Mouse (Mus musculus) adrenal gland, postnatal 25 days (tissue): Measurements from ENCODE around the gene Gm16253. TPM values are rescaled to one million over a fixed set of nuclear protein-coding genes. Genes with fewer than 3 reads are reported as not detected.

Source experiments
- DNase-seq: peaks from one replicate; pipeline ENCODE4 v3.0.0; 2021; ENCODE audit warnings: mixed read lengths
- total RNA-seq: library from RNA; stranded (reverse); gene quantifications from 2 replicates; pipeline ENCODE4 v1.2.3, GENCODE M21; 2021

The Gm16253 gene
- total RNA-seq, 1 experiment from 2014 or later = not detected

DNA sequence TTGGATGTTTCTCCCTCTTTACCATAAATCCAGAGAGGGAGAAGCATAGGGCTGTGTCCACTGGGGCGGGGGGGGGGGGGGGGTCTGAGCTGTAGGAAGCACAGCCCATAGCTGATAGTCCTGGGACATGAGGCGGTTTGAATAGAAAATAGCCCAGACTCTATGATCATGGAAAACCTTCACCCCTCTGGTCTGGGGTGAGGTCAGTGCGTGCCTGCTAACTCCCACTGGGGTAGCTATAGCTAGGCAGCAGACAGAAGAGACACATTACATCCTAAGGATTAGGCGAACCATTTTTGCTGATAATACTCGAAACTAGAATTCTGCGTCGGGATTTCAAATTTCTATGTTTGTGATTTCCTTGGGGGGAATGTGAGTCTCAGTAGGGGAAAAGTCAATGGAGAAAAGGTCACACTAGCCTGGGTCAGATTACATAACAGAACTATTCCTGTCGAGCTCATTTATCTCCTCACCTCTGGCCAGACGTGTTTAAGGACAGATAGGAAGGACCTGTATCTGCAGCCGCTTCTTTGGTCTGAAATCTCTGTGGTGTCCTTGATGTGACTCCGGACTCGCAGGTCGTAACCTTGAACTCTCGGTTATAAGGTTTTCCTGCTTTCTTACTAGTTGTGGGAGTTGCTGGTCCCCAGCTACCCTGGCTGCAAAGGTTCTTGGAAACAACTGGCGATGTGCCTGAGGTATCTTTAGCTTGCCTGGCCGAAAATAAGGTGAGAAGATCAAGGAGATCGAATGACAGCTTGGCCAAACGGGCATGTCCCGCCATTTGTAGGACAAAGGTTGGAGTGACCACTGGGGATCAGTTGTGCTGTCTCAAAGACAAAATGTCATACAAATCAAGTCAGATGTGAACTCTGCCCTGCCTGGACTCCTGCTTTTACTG is 2.9 kb upstream of the Gm16253 start:
- DNase-seq = no peak

DNA sequence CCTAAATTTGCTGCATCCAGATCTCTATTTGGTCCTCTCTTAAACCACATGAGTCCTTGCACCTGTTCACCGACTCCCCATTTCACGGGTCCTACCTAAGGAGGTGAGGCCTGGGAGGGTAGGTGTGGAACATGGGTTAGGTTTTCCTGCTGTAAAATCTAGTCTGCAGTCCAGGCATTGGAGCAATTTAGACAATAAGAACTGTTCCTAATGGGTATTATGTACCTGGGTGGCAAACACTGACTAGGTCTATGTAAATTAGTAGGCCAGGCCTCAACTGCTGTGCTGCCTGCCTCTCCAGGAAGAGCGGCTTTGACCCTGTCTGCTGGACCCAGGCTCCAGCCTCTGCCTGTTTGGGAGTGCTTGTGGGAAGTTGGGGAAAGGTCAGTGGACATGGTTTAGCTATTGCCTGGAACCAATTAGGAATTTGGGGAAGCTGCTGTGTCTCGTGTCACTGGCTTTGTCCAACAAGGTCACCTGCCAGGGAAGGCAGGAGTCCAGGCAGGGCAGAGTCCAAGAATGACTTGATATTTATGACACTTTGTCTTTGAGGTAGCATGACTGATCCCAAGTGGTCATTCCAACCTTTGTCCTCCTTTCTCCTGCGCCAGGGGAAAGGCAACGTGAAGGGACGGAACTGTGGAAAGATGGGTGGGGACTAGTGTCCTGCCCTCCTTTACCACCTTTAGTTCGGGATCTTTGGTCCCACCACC is 1.4 kb upstream of the Gm16253 start:
- DNase-seq = peak; percentile 52

DNA sequence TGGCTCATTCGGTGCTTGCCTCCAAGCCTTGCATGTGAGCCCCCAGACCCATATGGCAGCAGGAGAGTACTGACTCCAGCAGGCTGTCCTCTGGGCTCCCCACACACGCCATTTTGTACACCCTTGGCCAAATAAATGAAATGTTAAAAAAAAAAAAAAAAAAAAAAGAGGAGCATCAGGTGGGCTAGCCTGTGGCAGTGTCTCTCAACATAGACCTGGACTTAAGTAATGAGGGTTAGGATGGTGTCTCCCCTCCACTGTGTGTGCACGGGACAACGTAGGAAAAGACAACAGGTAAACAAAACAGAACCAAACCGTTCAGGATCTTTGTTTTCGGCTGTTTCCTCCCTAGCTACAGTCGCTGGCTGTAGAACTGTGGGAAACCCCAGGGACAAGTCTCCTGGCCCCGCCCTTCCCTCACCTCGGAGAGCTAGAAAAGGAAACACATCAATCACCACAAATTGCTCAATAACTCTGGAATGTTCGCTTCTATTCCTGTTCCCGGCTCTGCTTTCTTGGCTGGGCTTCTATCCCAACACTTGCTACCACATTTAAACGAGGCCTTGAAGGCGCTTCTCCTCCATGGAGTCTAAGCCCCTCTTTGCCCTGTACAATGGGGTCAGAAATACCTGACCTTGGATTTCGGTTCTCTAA is 652 bp upstream of the Gm16253 start:
- peak; percentile 71 for DNase-seq

DNA sequence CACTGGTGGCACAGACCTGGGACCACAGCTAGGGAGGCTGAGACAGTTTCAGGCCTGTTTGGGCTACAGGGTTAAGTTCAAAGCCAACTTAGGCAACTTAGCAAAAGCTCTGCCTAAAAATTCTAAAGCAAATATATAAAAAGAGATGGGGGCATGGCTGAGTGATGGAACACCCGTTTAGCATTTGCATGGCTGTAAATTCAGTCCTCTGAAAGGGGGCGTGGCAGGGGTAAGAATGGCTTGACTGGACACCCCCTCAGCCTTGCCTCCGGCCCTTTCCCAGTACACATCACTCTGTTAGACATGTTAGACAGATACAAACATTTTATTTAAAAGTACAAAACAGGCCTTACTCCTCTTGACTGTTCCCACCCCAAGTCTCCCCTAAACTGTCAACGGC is 782 bp downstream of the Gm16253 start:
- DNase-seq = no peak

DNA sequence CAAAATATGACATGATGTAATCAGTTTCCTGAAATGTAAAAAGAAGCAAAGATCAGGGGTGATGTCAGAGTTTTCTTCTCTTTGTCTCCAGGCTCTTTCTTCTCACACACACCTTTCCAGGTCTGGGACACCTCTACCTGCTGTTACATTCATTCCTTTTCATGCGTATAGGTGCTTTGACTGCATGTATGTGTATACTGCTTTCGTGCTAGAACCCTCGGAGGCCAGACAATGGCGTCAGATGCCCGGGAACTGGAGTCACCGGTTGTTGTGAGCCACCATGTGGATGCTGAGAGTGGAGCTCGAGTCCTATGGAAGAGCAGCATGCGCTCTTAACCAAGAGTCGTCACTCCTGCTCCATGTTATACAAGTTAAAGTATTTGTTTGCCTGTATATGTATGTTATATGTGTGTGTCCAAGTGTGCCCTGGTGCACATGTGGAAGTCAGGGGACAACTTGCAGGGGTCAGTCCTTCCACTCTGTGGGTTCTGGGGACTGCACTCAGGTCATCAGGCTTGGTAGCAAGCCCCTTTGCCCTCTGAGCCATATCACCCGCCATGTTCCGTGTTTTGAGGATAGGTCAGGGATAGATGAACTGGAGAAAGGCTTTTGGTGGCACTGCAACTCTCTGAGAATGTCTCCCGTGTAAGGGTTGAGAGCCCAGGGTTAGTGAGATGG is 1.9 kb downstream of the Gm16253 start:
- DNase-seq = no peak

DNA sequence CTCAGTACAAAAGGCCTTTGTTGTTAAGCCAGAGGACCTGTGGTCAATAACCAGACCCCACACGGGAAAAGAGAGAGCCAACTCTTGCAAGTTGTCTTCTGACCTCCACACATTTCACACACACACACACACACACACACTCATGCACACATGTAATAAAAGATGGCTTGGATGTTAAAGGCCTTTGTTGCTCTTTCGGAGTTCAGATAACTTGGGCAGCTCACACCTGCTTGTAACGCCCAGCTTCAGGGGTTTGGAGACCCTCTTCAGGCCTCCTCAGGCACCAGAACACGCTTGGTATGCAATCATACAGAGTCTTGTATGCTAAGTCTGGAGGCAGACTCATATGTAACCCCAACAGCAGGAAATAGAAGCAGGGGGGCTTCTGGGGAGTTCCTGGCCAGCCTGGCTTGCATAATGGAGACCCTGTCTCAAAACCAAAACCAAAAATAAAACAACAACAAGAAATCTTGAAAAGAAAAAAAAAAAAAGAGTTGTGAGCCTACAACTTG is 2.5 kb downstream of the Gm16253 start:
- DNase-seq = no peak

DNA sequence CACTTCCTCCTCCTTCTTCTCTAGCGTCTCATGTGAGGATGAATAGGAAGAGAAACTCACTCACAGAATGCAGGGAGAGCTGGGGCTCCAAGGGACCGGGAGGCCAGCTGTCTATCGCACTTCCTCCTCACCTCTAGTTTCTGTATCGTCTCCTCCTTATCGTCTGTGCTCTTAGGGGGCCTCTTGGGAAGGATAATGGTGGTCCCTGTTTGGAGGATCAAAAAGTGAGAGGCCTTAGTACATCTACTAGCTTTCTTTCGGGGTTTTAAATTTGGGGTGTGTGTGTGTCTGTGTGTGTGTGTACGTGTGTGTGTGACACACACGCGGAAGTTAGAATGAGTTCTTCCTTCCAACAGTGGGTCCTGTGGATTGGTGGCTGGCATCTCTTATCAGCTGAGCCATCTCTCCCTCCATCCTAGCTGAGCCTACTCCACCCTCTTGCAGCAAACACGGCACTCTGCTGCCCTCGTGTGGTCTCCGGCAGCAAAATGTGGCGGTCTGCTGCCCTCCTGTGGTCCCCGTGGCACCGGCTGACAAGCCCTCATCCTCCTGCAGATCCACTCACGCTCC is 3.2 kb downstream of the Gm16253 start:
- DNase-seq = peak; percentile 91

DNA sequence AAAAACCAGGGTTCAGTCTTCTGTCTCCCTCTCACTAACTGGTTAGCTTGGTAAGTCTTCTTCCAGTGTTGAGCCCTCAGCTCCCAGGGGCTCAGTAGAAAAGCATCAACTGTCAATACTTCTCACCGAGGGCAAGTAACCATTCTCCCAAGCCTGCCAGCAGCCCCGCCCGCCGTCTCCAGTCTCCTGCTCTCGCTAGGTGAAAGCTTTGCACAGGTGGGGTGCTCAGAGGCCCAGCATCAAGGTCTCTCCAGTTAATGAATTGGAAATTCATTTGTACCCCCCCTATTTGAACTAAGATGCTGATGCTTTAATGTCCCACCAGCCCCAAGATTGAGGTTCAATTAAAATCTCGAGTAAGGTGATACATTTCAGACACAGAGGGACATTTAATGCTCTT is 4.4 kb downstream of the Gm16253 start:
- no peak for DNase-seq

DNA sequence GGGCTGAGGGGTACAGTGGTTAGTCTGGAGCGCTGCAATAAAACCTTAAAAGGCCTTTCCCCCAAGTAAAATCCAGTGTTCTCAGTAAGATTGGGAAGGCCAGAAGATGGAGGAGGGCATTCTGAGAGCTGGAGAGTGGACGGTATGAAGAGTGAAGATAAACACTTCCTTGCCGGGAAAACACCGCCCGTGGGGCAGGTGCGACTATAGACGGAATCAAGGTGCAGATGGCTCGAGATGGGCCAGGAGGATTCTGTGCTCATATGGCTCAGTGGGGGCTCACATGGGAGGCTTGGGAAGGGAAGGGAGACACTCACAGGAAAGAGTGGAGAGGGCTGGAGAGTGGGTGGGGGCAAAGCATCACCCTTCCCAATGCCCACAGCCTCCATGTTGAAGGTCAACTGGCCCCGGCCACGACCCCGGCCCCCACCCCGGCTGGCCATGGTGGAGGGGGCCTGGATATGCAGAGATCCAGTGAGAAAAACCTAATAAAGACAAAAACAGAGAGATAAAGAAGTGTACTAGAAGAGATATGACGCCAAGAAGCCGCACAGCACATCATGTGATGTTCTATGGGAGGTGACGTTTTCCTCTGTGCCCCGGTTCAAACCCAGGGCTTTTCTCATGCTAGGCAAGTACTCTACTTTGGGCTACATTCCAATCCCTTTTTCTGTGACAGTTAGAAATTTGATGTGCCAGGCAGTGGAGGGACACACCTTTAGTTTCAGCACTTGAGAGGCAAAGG is 5.2 kb downstream of the Gm16253 start:
- DNase-seq = no peak

DNA sequence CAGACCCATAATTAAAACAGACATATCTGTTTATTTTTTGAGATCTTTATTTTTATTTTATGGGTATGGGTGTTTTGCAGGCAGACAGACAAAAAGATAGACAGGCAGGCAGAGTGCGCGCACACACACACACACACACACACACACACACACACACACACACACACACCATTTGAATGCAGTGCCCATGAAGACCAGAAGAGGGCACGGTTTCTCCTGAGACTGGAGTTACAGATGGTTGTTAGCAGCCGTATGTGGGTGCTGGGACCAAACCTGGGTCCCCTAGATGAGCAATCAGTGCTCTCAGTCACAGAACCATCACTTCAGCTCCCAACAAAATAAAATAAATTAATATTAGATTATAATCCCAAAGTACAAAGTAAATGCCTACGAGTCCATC is 6.6 kb downstream of the Gm16253 start:
- DNase-seq = no peak

DNA sequence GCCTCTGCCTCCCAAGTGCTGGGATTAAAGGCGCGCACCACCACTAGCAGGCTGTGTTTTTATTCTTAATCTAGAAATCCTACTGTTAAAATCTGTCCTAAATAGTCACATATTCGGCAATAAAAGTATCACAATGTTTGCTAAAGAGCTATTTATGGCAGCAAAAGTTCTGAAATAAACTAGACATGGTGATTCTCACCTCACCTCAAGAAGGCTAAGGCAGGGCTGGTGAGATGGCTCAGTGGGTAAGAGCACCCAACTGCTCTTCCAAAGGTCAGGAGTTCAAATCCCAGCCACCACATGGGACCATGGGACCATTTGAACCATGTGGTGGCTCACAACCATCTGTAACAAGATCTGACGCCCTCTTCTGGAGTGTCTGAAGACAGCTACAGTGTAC is 13.9 kb downstream of the Gm16253 start:
- no peak for DNase-seq

DNA sequence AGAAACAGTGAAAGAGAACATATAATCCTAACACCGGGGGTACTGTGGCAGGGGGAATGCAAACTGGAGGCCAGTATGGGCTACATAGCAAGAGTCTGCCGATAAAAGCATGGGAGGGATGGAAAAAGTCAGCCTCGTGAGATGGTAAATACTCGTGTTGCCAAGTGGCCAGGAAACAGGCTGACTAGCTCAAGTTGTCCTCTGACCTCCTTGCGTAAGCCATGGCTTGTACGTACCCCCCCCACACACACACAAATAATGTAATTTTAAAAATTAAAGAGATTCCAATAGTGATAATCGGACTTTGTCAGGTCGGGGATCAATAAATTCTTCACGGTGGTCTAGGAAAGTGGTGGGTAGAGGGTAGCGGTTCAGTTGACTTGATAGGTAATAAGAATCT is 16.6 kb downstream of the Gm16253 start:
- no peak for DNase-seq

DNA sequence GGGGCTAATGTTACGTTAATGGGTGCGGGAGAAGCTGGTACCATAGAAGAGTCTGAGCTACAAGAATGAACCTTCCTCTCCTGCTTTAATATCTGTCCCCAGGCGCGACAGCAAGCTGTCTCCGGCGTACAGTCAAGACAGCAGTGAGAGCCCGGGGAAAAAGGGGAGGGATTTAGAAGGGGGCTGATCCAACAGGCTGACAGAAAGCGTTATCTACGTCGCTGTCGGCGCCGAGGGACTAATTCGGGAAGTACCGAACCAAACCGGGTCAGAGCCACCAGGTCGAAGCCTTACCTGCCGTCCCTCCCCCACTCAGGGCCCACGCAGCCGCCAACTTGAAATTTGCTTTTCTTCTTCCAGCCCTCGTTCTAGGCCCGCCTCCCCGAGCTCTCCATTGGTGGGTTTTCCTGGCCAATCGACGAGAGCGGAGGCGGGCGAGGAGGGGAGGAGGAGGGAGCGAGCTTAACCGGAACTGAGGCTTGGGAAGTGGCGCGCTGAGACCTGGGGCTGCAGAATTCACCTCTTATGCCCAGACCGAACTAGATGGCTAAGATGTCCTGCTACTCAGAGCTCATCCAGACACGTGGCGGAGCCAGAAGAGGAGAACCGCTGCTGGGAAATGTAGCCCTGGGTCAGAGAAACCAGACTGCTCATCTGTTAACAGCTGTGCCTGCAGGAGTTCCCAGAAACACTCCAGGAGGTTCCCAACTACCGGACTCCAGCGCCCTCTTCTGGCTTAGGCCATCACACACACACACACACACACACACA is 17.2 kb downstream of the Gm16253 start, which contains the start of gene Polr3gl:
Polr3gl (minus strand) TSS at position 392 of the 771 bp plus-strand sequence.
- peak; percentile 93 for DNase-seq

DNA sequence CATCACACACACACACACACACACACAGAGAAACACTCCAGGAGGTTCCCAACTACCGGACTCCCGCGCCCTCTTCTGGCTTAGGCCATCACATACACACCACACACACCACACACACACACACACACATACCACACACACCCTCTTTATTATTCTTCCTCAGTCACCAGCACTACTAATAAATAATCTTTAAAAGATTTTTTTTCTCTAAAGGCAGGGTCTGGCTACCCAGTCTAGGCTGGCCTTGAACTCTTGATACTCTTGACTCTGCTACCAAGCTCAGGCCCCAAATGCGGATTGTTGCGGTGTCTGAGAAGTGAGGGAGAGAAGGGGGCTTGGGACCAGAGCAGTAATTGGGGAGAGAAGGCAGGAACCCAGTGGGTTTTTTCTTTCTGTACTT is 18.1 kb downstream of the Gm16253 start:
- no peak for DNase-seq

DNA sequence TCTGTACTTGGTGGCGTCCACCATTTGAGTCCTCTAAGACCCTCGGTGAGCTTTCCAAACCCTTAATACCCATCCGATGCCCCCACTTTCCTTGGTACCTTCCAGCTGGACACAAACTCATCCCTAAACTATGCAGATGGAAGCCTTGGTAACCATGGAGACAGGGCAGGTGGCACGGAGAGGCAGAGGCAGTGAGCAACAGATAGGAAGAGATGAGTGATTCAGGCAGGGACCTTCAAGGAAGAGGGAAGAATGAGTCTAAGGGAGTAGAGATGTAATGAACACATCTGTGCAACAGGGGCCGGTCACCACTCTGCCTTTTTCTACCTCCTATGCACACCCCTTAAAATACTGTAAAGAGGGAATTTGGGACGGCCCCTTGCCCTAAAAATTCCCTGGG is 18.9 kb downstream of the Gm16253 start:
- DNase-seq = no peak

DNA sequence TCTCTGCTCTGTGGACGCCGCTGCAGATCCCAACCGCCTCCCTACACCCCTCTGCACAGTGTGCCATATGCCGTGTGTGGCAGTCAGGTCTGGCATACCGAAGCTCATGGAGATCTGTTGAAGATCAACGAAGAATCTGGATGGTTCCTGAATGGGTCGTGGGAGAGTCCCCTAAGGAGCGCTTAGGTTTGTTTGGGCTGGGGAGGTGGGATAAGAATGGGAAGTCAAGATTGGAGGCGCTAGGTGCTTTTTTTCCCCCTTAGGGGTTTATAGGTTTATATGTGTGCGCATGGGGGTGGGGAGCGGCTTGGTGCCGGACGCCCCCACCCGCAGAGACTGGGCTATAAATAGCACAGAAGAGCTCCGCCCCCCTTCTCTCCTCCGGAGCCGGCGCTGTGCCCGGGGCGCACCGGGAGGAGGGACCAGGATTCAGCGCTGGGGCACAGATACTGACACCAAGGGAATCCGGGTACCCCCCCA is 19.5 kb downstream of the Gm16253 start, which contains the start of gene Ankrd34a:
Ankrd34a (plus strand) TSS at position 409 of the 480 bp plus-strand sequence.
- DNase-seq = peak; percentile 71

DNA sequence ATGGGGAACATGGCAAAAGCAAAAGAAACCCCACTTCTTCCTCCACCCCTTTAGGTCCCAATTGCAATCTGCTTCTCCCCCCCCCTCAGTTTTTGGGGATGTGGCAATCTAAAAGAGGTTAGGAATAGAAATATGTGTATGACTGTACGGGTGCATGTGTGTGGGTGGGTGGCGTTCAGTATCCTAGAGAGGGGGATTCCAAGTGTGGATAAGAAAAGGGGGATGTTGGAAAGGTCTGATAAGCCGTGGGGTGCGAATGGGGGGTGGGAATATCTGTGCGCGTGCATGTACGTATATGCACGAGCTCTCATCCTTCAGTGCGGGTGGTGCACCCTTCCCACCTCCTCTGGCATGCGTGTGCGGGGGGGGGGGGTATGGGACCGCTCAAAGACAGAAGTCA is 20.1 kb downstream of the Gm16253 start:
- DNase-seq = no peak

DNA sequence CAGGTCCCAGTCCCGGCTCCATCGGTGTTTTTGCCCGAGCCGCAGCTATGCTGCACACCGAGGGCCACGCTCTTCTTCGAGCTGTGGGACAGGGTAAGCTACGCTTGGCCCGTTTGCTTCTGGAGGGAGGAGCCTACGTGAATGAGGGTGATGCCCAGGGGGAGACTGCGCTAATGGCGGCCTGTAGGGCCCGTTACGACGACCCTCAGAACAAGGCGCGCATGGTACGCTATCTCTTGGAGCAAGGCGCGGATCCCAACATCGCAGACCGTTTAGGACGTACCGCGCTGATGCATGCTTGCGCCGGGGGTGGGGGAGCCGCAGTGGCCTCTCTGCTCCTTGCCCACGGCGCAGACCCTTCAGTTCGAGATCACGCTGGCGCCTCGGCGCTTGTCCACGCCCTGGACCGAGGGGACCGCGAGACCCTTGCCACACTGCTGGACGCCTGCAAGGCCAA is 20.7 kb downstream of the Gm16253 start:
- DNase-seq = peak; percentile 37

DNA sequence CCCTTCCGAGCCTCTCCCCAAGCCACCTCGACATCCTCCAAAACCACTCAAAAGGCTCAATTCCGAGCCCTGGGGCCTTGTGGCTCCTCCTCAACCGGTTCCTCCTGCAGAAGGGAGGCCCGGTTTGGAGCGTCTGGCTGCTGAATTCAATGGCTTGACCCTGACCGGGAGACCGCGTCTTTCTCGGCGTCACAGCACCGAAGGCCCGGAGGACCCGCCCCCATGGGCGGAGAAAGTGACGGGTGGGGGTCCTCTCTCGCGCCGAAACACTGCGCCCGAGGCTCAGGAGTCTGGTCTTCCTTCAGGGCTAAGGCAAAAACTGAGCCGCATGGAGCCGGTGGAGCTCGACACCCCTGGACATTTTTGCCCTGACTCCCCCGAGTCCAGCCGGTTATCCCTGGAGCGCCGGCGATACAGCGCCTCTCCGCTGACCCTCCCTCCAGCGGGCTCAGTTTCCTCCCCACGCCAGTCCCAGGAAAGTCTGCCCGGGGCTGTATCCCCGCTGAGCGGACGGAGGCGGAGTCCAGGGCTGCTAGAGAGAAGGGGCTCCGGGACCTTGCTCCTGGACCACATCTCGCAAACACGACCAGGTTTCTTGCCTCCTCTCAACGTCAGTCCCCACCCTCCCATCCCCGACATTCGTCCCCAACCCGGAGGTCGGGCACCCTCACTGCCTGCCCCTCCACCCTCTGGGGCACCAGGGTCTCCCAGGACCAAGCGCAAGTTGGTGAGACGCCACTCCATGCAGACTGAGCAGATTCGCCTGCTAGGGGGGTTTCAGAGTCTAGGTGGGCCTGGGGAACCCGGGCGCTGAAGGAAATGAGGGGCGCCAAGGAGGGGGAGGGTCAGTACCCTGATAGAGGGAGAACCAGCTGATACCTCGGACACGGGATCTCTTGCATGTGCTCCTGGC is 21.6 kb downstream of the Gm16253 start:
- peak; percentile 81 for DNase-seq
